Mouse (Mus musculus) olfactory bulb, adult 2 months (tissue): ENCODE results near the gene Vav1. TPM values are rescaled to one million over a fixed set of nuclear protein-coding genes. Genes with fewer than 3 reads are reported as not detected.

ENCODE experiments used
- H3K27ac ChIP-seq: fragments of 200-500 bp; 2 replicates; pipeline ENCODE4 v1.5.1; 2012; ENCODE audit warnings: low read depth, low read length; ENCODE audit not compliant: insufficient read depth
- H3K4me1 ChIP-seq: fragments of 200-500 bp; 2 replicates; pipeline ENCODE4 v1.6.1; 2012; ENCODE audit warnings: low read length; ENCODE audit not compliant: control insufficient read depth, insufficient read depth
- H3K4me3 ChIP-seq: fragments of 200-500 bp; 2 replicates; pipeline ENCODE4 v1.5.1; 2012; ENCODE audit warnings: mild to moderate bottlenecking, low read depth, low read length, moderate library complexity; ENCODE audit not compliant: insufficient read depth
- CTCF ChIP-seq: fragments of 200-500 bp; IDR thresholded peaks from 2 replicates; pipeline ENCODE4 v1.5.1; 2012; ENCODE audit warnings: low read depth, mild to moderate bottlenecking, low read length, moderate library complexity; ENCODE audit not compliant: insufficient read depth
- POLR2A ChIP-seq: fragments of 200-500 bp; IDR thresholded peaks from 2 replicates; pipeline ENCODE4 v1.6.1; 2012; ENCODE audit warnings: mild to moderate bottlenecking, low read depth, low read length, moderate library complexity; ENCODE audit not compliant: insufficient read depth
- WGBS: fragments of 180-500 bp; shearing (Covaris S2); methylation state at CpG from one replicate; pipeline ENCODE4 v1.1.7; 2018; 5-methylcytosine and 5-hydroxymethylcytosine counted together
- polyA plus RNA-seq: library from polyadenylated mRNA; stranded (reverse); fragments of >200 nt; gene quantifications from 2 replicates; pipeline ENCODE4 v1.2.4, GENCODE M21; 2012; ENCODE audit warnings: low replicate concordance; ENCODE audit not compliant: missing spikeins, insufficient read depth, insufficient read length

The Vav1 gene
- polyA plus RNA-seq, 1 experiment: 215 TPM

GRCm38 (mm10) chr17:57250461-57251160, 28.3 kb upstream of the Vav1 start:
- no peak for TF ChIP-seq POLR2A
- TF ChIP-seq CTCF: no peak
- Histone ChIP-seq H3K4me1 (peaks cover 31% of the 10 kb centered on the region), H3K27ac (no peak overlapping the region), H3K4me3 (peak overlapping the region; percentile 60)
- WGBS: 5% methylated on average over 33 of the region's 33 CpGs

DNA sequence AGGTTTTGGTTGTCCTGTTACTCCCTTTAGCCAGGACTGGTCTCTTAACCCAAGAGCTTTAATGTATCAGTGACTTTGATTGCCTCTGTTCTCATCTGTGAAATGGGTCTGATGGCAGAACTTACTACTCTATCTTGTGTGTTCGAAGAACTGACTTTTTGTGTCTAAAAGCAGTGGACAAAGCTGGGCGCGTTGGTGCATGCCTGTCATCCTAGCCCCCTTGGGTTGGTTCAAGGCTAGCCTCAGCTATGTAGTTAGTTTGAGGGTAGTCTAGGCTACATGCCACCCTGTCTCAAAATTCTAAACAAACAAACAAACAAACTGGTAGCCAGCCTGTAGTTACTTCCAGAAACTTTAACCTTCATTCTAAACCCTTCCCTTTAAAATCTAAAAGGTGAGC, 27.5 kb upstream of the Vav1 start:
- H3K27ac ChIP-seq: no peak overlapping the region
- no peak overlapping the region for H3K4me3 ChIP-seq
- no peak for TF ChIP-seq CTCF
- no peak for TF ChIP-seq POLR2A
- 96% methylated on average over 3 of the region's 3 CpGs for WGBS
- peaks cover 27% of the 10 kb centered on the region for H3K4me1 ChIP-seq

DNA sequence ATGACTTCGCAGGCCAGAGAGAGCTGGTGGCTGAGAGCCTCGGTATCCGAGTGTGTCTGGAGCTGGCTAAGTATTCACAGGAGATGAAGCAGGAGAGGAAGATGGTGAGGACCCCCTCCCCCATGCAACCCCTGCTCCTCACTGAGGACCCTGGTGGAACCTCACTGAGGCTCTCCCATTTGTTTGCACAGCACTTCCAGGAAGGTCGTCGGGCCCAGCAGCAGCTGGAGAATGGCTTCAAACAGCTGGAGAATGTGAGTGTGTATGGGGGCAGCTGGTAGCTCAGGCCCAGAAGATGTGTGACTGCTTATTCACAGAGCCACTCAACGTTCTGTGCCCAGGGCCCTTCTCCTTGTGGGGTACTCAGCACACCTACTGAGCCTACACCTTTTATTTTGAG, 25.6 kb upstream of the Vav1 start:
- H3K4me3 ChIP-seq: no peak overlapping the region
- WGBS: 85% methylated on average over 6 of the region's 6 CpGs
- H3K4me1 ChIP-seq: peaks cover 24% of the 10 kb centered on the region
- no peak for TF ChIP-seq POLR2A
- no peak for TF ChIP-seq CTCF
- no peak overlapping the region for H3K27ac ChIP-seq

DNA sequence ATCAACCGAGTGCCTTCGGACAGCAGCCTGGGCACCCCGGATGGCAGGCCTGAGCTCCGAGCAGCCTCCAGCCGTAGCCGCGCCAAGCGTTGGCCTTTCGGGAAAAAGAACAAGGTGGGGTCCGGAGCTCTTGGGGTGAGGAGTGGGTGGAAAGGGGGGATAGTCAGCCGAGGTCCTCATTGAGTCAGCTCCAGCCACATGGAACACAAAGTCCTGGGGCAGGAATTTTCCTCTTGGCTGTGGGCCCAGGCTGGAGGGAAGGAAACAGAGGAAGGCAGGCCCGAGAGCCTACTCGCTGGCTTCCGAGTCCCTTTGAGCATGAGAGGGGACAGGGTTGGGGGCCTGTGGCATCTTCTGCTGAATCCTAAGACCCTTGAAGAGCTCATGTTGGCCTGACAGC, 23.5 kb upstream of the Vav1 start:
- TF ChIP-seq POLR2A: no peak
- no peak for TF ChIP-seq CTCF
- no peak overlapping the region for H3K27ac ChIP-seq
- H3K4me1 ChIP-seq: peaks cover 5% of the 10 kb centered on the region
- no peak overlapping the region for H3K4me3 ChIP-seq
- 82% methylated on average over 14 of the region's 14 CpGs for WGBS

- H3K4me1 ChIP-seq: no peaks in the 10 kb centered on the region
Observed at GRCm38 (mm10) chr17:57256921-57257485, 21.9 kb upstream of the Vav1 start.

GRCm38 (mm10) chr17:57258191-57258590, 20.7 kb upstream of the Vav1 start:
- 94% methylated on average over 3 of the region's 3 CpGs for WGBS
- H3K27ac ChIP-seq: no peak overlapping the region
- TF ChIP-seq POLR2A: no peak
- TF ChIP-seq CTCF: no peak
- H3K4me3 ChIP-seq: no peak overlapping the region
- H3K4me1 ChIP-seq: no peaks in the 10 kb centered on the region

More at GRCm38 (mm10) chr17:57256921-57257485, 21.9 kb upstream of the Vav1 start:
- WGBS: 97% methylated on average over 22 of the region's 22 CpGs
- H3K27ac ChIP-seq: no peak overlapping the region
- H3K4me3 ChIP-seq: no peak overlapping the region
- TF ChIP-seq CTCF: no peak
- no peak for TF ChIP-seq POLR2A

DNA sequence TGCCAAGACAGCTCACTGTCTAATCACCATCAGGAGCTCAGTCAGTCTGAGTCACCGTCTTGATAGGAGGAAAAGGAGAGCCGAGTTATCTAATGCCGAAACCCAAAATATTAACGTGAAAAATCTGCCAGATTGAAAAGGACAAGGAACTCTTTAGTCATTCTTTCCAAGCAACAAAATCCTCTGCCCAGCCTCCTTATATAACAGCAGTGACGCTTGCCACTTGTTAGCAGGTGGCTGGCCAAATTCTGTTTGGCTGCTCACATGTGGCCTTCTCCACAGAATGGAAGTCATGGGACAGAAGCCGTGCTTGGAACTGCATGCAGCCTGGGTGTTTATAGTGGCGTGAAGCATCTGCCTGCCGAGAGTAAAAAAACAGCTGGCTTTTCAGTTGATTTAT, 19.2 kb upstream of the Vav1 start:
- H3K27ac ChIP-seq: no peak overlapping the region
- H3K4me3 ChIP-seq: no peak overlapping the region
- H3K4me1 ChIP-seq: no peaks in the 10 kb centered on the region
- WGBS: 82% methylated on average over 8 of the region's 8 CpGs
- no peak for TF ChIP-seq POLR2A
- no peak for TF ChIP-seq CTCF

GRCm38 (mm10) chr17:57260351-57260750, 18.5 kb upstream of the Vav1 start:
- Histone ChIP-seq H3K27ac (no peak overlapping the region), H3K4me3 (no peak overlapping the region), H3K4me1 (no peaks in the 10 kb centered on the region)
- TF ChIP-seq POLR2A (no peak), CTCF (no peak)
- 96% methylated on average over 9 of the region's 9 CpGs for WGBS

DNA sequence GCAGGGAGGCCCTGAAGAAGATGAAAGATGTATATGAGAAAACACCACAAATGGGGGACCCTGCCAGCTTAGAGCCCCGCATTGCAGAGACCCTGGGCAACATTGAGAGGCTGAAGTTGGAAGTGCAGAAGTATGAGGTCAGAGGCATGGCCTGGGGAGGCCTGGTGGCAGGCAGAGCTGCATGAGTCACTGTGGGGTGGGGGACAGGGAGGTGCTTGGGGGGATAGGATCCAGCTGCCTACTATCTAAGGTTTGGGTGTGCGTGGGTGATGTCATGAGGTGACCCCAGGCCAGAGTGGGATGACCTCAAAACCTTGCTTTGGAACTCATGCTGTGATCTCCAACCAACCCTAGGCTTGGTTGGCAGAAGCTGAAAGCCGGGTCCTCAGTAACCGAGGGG, 17.6 kb upstream of the Vav1 start:
- Histone ChIP-seq H3K27ac (no peak overlapping the region), H3K4me3 (no peak overlapping the region), H3K4me1 (0 out of 2 replicates have a peak, but pooled peaks cover 2% of the 10 kb centered on the region)
- TF ChIP-seq POLR2A: no peak
- TF ChIP-seq CTCF: no peak
- 96% methylated on average over 4 of the region's 4 CpGs for WGBS
